Mouse (Mus musculus) hindbrain, embryonic 14.5 days (tissue): ENCODE results near the gene L3mbtl4. TPM values are rescaled to one million over a fixed set of nuclear protein-coding genes. Genes with fewer than 3 reads are reported as not detected.

Source experiments
- ATAC-seq: fragments of 200-750 bp; cut with Nextera tagmentation; 2 replicates; pipeline ENCODE4 v1.8.0; 2017; ENCODE audit warnings: moderate number of reproducible peaks, mild to moderate bottlenecking, moderate TSS enrichment, moderate library complexity; ENCODE audit not compliant: low FRiP score
- DNase-seq: peaks from one replicate; pipeline ENCODE4 v3.0.0-alpha.2; 2015; ENCODE audit warnings: low spot score
- H3K27ac ChIP-seq: fragments of 300-500 bp; sonication (generic); 2 replicates; pipeline ENCODE4 v1.5.1; 2014; ENCODE audit warnings: mild to moderate bottlenecking, moderate library complexity
- H3K27me3 ChIP-seq: fragments of 300-500 bp; sonication (generic); 2 replicates; pipeline ENCODE4 v1.6.1; 2014; ENCODE audit warnings: mild to moderate bottlenecking, low read length, mixed read lengths; ENCODE audit not compliant: control insufficient read depth, insufficient read depth
- H3K36me3 ChIP-seq: fragments of 300-500 bp; sonication (generic); replicated peaks from 2 replicates; pipeline ENCODE4 v1.6.1; 2014; ENCODE audit not compliant: control insufficient read depth, insufficient read depth
- H3K4me1 ChIP-seq: fragments of 300-500 bp; sonication (generic); replicated peaks from 2 replicates; pipeline ENCODE4 v1.6.1; 2014; ENCODE audit warnings: antibody characterized with exemption, low read length, mixed read lengths; ENCODE audit not compliant: control insufficient read depth, insufficient read depth
- H3K4me2 ChIP-seq: fragments of 300-500 bp; sonication (generic); replicated peaks from 2 replicates; pipeline ENCODE4 v1.6.1; 2014; ENCODE audit warnings: mild to moderate bottlenecking, moderate library complexity
- H3K4me3 ChIP-seq: fragments of 300-500 bp; sonication (generic); replicated peaks from 2 replicates; pipeline ENCODE4 v1.5.1; 2014; ENCODE audit warnings: mild to moderate bottlenecking, low read length
- H3K9ac ChIP-seq: fragments of 300-500 bp; sonication (generic); 2 replicates; pipeline ENCODE4 v1.6.1; 2014
- H3K9me3 ChIP-seq: fragments of 300-500 bp; sonication (generic); 2 replicates; pipeline ENCODE4 v1.6.1; 2016; ENCODE audit warnings: low read length; ENCODE audit not compliant: control insufficient read depth
- WGBS: fragments of 180-500 bp; shearing (Covaris S2); extraction: QIAGEN DNeasy Blood & Tissue Kit; methylation state at CpG from one replicate; pipeline ENCODE4 v1.1.7; 2014; 5-methylcytosine and 5-hydroxymethylcytosine counted together
- polyA plus RNA-seq: library from polyadenylated mRNA; unstranded; fragments of >200 nt; fragmentation: Nextera tagmentation; extraction: Ambion mirVana; gene quantifications from 2 replicates; pipeline ENCODE4 v1.2.1, GENCODE M21; 2014

Gene L3mbtl4
- polyA plus RNA-seq, 1 experiment from 2014 or later: 3.8 TPM

DNA sequence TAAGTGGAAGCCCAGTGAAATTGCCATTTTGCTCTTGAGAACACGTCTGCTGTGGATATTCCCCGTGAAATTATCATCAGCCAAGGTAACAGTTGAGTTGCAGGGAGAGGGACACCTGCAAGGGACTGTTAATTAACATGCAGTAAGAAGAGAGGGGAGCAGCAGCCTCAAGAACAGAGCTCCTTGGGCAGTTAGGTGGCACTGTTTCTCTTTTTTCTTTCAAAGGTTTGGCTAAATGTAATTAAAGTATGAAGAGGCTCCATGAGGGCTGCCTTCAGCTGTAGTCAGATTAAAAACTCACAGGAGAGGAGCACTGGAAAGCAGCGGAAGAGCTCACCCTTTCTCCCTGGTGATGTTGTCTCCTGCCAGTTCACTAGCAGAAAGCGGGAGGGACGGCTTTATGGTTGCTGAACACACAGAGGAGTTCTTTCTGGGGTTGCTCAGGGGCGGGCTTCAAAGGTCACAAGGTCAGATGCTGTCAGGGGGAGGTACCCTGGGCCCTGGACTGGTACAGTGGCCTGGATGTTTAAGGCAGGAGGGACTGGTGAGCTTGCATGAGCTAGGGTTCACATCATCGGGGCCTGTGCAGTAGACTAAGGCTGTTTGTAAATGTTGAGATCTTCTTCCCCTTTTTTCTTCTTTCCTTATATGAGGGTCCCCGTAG lies 11.7 kb downstream of the L3mbtl4 start:
- Histone ChIP-seq H3K4me3 (no peak overlapping the region), H3K9ac (no peak overlapping the region), H3K4me2 (no peak overlapping the region), H3K9me3 (no peaks in the 10 kb centered on the region), H3K4me1 (no peaks in the 10 kb centered on the region), H3K27me3 (no peaks in the 10 kb centered on the region), H3K27ac (no peak overlapping the region), H3K36me3 (no peaks in the 10 kb centered on the region)
- ATAC-seq (no peak; the same call in 1 of the 2 replicates), DNase-seq (no peak)
- WGBS: 23% methylated on average over 8 of the region's 8 CpGs

DNA sequence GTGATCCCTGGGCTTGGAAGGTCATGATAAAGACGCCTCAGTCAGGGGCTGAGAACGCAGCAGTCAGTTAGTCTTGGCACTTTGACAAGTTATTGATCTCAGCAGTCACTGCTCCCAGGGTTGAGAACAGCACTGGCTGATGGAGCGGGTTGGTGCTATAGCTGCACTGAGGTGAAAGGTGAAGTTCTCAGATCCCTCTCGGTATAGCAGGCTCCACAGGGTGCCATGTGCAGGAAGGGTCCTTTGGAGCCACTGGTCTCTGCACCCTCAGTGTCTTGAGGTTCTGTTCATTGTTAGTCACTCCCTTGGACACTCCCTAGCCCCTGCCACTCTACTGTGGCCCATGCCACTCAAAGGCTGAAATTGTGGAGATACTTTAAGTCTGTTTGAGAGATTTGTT lies 14.5 kb downstream of the L3mbtl4 start:
- Histone ChIP-seq H3K27ac (no peak overlapping the region), H3K4me2 (no peak overlapping the region), H3K4me1 (no peaks in the 10 kb centered on the region), H3K4me3 (no peak overlapping the region), H3K9me3 (no peaks in the 10 kb centered on the region), H3K27me3 (no peaks in the 10 kb centered on the region), H3K9ac (no peak overlapping the region), H3K36me3 (no peaks in the 10 kb centered on the region)
- DNase-seq (no peak), ATAC-seq (no peak)
- 90% methylated on average over 4 of the region's 4 CpGs for WGBS

DNA sequence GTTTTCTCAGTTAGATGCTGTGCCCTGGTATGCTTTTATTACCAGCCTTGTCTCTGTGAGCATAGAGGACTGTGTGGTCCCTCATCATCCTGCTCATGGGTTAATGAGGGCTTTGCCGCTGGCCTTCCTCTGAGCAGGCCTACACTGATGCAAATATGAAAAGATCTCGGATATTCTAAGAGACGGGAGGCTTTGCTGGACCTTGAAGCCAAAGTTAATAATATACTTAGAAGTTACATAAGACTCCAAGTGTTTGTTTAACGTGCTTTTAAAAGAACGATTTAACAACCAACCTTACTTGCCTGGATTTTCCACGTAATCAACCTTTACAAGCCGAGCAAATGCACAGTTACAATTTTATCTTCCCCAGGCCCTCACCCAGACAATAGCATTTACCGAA lies 15.1 kb downstream of the L3mbtl4 start:
- ATAC-seq: no peak
- H3K27ac ChIP-seq: no peak overlapping the region
- no peak overlapping the region for H3K9ac ChIP-seq
- H3K9me3 ChIP-seq: no peaks in the 10 kb centered on the region
- no peaks in the 10 kb centered on the region for H3K27me3 ChIP-seq
- no peak for DNase-seq
- H3K4me3 ChIP-seq: no peak overlapping the region
- 94% methylated on average over 8 of the region's 8 CpGs for WGBS
- no peak overlapping the region for H3K4me2 ChIP-seq
- no peaks in the 10 kb centered on the region for H3K36me3 ChIP-seq
- H3K4me1 ChIP-seq: no peaks in the 10 kb centered on the region

DNA sequence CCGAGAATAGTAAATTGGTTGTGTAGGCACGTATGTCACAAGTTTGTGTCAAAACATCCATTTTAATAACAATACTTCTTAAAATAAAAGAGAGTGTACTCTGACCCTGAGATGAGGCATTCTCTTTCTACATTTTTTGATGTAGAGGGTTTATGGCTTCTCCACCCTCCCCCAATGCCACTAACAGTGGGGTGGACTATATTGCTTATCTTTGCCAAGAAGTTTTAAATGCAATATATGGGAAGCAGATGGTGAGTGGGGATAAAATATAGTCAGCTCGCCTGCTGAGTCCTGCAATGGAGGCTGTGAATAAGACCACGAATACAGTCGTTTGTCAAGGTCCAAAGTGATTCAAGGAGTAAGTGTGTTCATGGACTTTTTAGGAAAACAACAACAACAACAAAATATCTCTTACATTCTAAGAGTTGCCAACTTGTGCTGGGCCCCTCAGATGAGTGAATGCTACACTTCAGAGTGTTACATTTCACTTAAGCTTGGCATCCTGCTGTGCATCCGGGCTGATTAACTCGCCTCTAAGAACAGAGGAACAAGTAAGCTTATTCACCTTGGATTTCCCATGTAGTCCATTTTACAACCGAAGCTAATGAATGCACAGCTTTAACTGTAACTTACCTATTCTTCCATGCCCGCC lies 18.2 kb downstream of the L3mbtl4 start:
- 49% methylated on average over 9 of the region's 9 CpGs for WGBS
- Histone ChIP-seq H3K27ac (no peak overlapping the region), H3K36me3 (no peaks in the 10 kb centered on the region), H3K4me3 (no peak overlapping the region), H3K4me2 (no peak overlapping the region), H3K9ac (no peak overlapping the region), H3K9me3 (0 out of 2 replicates have a peak, but pooled peaks cover 5% of the 10 kb centered on the region), H3K4me1 (no peaks in the 10 kb centered on the region), H3K27me3 (no peaks in the 10 kb centered on the region)
- no peak for DNase-seq
- ATAC-seq: no peak

DNA sequence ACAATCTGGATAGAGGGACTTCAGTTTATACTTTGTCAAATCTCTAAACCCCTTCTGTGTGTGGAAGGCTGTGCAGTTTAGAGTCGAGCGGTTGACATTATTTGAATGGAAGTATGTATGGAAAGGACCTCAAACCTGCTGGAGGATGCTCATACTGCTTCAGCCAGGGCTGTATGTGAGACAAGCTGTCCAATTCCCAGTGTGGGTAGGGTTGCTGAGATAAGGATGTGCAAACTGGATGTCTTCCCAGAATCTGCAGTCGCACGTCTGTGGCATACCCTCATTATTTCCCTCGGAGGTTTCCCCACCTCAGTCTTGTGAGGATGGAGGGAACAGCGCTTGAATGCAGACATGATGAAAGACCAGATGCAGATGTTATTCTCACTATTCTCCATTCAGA lies 34.8 kb downstream of the L3mbtl4 start:
- DNase-seq (no peak), ATAC-seq (no peak)
- Histone ChIP-seq H3K4me3 (no peak overlapping the region), H3K4me2 (no peak overlapping the region), H3K36me3 (no peaks in the 10 kb centered on the region), H3K4me1 (no peaks in the 10 kb centered on the region), H3K9me3 (no peaks in the 10 kb centered on the region), H3K27me3 (no peaks in the 10 kb centered on the region), H3K9ac (no peak overlapping the region), H3K27ac (no peak overlapping the region)
- 75% methylated on average over 6 of the region's 6 CpGs for WGBS

DNA sequence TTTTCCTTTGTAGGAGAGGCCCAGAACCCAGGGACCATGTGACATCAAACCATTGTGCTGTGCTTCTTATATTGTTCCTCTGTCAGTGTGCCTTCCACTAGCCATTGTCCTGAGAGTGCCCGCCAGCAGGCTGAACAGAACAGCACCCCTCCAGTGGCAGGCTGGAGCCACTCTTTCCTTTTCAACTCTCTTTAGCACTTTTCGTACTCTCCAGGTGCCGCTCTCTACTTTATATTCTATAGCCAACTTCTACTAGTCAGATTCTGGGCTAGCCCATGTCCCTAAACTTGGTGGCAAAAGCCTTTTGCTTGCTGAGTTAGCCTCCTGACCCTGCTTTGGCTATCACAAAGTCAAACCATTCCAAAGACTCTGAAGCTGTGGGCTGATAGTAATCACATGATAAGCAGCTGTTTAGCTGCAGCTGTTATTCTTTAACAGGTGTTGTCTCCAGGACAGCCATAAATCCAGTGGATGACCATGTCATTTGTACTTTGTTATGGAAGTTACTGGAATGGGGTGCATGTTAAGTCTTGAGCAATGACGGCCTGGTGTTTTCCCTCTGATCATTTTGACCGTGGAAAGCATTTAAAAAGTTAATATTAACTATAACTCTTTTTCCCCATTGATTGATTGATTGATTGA lies 38.8 kb downstream of the L3mbtl4 start:
- H3K9me3 ChIP-seq: no peaks in the 10 kb centered on the region
- ATAC-seq (no peak), DNase-seq (no peak)
- no peak overlapping the region for H3K27ac ChIP-seq
- H3K27me3 ChIP-seq: no peaks in the 10 kb centered on the region
- H3K9ac ChIP-seq: no peak overlapping the region
- H3K4me3 ChIP-seq: no peak overlapping the region
- WGBS: 61% methylated on average over 5 of the region's 5 CpGs
- H3K36me3 ChIP-seq: no peaks in the 10 kb centered on the region
- no peak overlapping the region for H3K4me2 ChIP-seq
- H3K4me1 ChIP-seq: no peaks in the 10 kb centered on the region

DNA sequence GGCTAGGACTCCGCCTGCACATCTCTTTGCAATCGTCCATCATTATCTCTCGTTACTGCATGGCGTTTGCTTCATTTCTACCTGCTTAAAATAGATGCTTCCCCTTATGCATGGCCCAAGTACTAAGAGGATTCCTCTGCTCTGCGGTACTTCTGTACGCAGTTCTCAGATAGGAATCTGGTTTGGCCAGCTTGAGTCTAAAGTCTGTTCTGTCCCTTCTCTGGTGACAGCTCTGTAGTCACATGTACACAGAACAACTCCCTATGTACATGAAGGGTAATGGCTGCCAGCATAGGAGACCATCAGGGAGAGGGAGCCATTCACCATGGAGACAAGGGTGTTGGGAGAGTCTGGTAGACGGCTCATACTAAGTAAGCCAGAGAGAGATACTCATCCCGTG lies 47.3 kb downstream of the L3mbtl4 start:
- no peaks in the 10 kb centered on the region for H3K27me3 ChIP-seq
- 92% methylated on average over 8 of the region's 8 CpGs for WGBS
- no peaks in the 10 kb centered on the region for H3K9me3 ChIP-seq
- DNase-seq: no peak
- H3K9ac ChIP-seq: no peak overlapping the region
- H3K4me2 ChIP-seq: no peak overlapping the region
- H3K36me3 ChIP-seq: no peaks in the 10 kb centered on the region
- H3K27ac ChIP-seq: no peak overlapping the region
- no peaks in the 10 kb centered on the region for H3K4me1 ChIP-seq
- no peak overlapping the region for H3K4me3 ChIP-seq
- ATAC-seq: no peak

DNA sequence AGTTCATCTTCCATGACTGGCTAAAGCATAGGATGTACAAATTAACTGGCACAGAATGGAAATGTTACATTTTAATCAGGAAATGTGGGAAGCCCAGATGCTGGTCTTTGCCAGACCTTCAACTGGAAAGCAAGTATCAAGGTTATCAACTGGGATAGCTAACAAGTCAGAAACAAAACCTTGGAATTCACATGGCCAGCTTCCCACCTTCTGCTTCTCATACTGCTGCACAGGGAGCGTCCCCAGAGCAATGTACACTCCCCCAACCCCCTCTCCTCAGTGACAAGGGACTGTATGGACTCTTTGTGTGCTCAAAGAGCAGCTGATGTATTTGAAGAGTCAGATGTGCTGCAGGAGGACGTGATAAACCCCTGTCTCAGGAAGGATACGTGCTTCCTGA lies 49.0 kb downstream of the L3mbtl4 start:
- Histone ChIP-seq H3K36me3 (no peaks in the 10 kb centered on the region), H3K27me3 (no peaks in the 10 kb centered on the region), H3K4me2 (no peak overlapping the region), H3K4me3 (no peak overlapping the region), H3K4me1 (no peaks in the 10 kb centered on the region), H3K27ac (no peak overlapping the region), H3K9ac (no peak overlapping the region), H3K9me3 (no peaks in the 10 kb centered on the region)
- 66% methylated on average over 3 of the region's 3 CpGs for WGBS
- DNase-seq (no peak), ATAC-seq (no peak)

DNA sequence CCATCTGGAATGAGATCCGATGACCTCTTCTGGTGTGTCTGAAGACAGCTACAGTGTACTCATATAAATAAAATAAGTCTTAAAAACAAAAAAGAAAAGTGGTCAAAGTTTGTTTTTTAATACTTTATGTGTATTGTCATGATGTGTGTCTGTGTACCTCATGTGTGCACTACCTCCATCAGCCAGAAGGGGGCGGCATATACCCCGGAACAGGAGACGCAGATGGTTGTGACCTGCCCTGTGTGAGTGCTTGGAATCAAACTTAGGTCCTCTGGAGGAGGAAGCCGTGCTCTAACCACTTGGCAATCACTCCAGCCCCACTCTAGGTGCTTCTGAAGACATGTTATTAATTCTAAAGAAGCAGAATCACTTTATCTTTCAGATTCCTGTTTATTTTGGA lies 58.6 kb downstream of the L3mbtl4 start:
- H3K27me3 ChIP-seq: no peaks in the 10 kb centered on the region
- H3K27ac ChIP-seq: no peak overlapping the region
- ATAC-seq (no peak), DNase-seq (no peak)
- no peaks in the 10 kb centered on the region for H3K9me3 ChIP-seq
- H3K36me3 ChIP-seq: no peaks in the 10 kb centered on the region
- no peaks in the 10 kb centered on the region for H3K4me1 ChIP-seq
- no peak overlapping the region for H3K4me2 ChIP-seq
- no peak overlapping the region for H3K9ac ChIP-seq
- 84% methylated on average over 5 of the region's 5 CpGs for WGBS
- no peak overlapping the region for H3K4me3 ChIP-seq
